Mouse (Mus musculus) spleen, postnatal 14 days (tissue): Measurements from ENCODE around the gene Htr2b.
A peak's percentile ranks its signal among the peaks of the same experiment; 100 is the strongest.

Source experiments
- DNase-seq, 2 experiments: peaks; one replicate each; pipeline ENCODE4 v3.0.0; 2021 to 2022; ENCODE audit warnings: low spot score in 2 of 2

Gene Htr2b

DNA sequence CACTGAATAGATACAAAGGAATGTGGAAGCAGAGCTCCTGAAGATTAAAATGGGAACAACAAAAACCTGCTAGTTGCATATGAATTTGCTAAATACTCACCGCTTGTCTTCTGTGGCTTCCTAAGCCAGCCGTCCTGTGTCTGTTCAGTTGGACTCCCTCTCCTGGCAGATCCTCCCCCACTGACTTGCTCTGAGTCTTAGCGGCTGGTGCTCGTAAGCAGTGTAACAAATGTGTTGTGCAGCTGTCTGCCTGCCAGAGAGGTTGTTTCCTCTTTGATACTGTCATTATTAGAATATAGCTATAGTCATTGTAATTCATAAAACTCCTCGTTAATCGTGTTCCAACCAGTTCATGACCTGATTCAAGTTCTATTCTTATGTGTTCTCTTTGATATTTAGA is at the start of gene Htr2b:
Htr2b (minus strand) TSS at position 192 of the 400 bp plus-strand sequence.
- DNase-seq = peak in 1 of 2 experiments; percentile 1

DNA sequence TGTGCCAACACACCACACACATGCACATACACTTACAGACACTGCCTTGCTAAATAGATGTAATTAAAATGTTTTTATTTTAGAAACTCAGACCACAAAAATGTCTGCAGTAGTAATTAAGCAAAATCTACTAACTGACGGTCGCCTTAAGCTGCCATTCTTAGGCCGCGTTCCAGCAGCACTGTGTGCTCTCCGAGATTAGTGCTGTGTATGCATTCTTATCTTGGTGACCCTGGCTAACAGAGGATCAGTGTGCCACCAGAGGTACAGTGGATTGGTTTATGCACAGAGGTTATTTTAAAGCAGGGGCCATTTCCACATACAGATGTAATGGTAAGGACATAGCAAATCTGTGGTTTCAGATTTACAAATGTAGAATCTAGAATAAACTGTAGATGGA is 49.3 kb upstream of the Htr2b start:
- no peak for DNase-seq

DNA sequence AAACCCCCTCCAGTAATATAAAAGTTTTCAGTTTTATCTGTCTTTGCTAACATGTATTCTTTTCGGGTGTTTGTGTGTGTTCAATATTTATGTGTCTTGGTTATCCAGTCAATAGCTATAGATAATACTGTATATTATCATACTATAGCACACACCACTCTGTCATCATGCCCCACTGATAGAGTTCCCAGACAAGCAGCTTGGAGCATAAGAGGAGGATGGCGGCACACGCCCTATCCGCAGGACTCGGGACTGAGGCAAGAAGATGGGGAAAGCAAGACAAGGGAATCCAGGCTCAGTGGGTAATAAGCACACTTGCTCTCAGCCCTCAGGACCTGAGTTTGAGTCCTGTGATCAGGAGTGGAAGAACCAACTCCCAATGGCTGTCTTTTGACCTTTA is 48.7 kb upstream of the Htr2b start:
- no peak for DNase-seq

GRCm38 (mm10) chr1:86160059-86160458 is 48.3 kb upstream of the Htr2b start:
- DNase-seq = no peak

DNA sequence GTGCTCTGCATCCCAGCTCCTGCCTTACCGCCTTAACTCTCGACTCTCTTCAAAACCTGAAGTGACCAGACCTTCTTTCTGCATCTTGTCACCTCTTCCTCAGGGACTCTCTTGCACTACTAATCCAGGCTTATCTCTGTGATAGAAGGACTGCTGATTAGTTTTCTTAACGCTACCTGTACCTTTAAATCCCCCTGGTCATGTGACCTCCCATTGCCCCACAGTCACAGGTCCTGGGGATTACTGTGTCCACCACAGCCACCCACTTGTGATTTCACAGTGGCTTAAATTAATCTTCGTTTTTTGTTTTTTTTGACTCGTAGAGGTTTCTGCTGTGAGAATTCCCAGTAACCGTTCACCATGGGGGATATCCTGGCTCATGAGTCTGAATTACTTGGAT is 44.8 kb upstream of the Htr2b start:
- DNase-seq = no peak

DNA sequence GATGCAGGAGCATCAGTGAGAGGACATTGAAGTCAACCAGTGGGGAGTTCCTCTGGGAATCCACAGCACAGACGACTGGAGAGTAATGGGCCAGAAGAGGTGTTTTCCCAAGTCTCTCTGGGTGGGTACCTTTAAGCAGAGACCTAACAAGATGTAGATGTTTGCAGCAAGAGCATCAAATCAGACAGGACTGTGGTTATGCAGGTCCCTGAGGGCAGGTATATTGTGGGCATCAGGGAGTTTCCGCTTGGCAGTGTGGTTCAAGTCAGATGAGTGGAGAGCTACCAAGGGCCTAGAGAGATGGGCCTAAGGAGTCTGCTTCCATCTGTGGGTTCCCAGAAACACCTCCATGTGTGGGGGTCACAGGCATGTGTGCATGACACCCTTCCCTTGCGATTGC is 44.3 kb upstream of the Htr2b start:
- no peak for DNase-seq

GRCm38 (mm10) chr1:86154824-86155164 is 43.0 kb upstream of the Htr2b start:
- no peak for DNase-seq

GRCm38 (mm10) chr1:86154133-86154823 is 42.5 kb upstream of the Htr2b start, which contains the start of gene Armc9:
TSS of gene Armc9 (plus strand) at chr1:86154780.
- DNase-seq = peak; percentile 89 to 93

GRCm38 (mm10) chr1:86152618-86153017 is 40.8 kb upstream of the Htr2b start:
- no peak for DNase-seq

- DNase-seq = no peak
These were observed 39.6 kb upstream of the Htr2b start for GRCm38 (mm10) chr1:86151376-86151775.

GRCm38 (mm10) chr1:86150929-86151328 is 39.2 kb upstream of the Htr2b start:
- DNase-seq = no peak

DNA sequence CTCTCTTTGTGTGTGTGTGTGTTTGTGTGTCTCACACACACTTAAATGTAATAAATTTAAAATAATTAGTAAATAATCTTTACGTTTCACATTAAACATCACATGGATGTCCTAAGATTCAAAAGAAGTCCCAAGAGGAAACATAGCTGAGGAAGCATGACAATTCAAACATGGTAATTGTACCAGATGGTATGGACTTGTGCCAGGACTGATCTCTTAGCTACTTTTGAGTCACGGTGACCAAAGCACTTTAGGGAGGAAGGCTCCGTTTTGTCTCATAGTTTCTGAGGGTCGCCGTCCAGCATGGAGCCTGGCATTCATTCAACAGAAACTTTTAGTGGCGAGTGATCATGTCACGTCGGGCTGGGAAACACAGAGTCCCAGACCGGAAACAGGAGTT is 36.4 kb upstream of the Htr2b start:
- no peak for DNase-seq

GRCm38 (mm10) chr1:86147557-86147956 is 35.8 kb upstream of the Htr2b start:
- DNase-seq = no peak

DNA sequence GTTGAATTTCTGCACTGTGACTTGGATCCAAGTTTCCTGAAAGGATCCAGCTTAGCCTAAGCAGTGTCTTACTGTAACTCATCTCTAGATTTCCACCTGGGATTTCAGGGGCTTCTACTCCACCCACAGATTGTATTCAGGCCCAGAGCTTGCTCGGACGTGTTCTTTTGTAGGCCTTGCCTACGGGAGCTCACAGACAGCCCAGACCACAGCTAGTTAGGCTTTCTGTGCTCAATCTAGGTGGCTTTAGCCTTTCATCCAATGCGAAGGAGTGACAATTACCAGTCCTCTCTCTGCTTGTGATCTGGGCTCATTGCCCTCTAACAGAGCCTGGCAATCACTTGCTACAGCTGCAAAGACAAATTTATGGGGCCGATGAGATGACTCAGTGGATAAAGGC is 34.5 kb upstream of the Htr2b start:
- no peak for DNase-seq

DNA sequence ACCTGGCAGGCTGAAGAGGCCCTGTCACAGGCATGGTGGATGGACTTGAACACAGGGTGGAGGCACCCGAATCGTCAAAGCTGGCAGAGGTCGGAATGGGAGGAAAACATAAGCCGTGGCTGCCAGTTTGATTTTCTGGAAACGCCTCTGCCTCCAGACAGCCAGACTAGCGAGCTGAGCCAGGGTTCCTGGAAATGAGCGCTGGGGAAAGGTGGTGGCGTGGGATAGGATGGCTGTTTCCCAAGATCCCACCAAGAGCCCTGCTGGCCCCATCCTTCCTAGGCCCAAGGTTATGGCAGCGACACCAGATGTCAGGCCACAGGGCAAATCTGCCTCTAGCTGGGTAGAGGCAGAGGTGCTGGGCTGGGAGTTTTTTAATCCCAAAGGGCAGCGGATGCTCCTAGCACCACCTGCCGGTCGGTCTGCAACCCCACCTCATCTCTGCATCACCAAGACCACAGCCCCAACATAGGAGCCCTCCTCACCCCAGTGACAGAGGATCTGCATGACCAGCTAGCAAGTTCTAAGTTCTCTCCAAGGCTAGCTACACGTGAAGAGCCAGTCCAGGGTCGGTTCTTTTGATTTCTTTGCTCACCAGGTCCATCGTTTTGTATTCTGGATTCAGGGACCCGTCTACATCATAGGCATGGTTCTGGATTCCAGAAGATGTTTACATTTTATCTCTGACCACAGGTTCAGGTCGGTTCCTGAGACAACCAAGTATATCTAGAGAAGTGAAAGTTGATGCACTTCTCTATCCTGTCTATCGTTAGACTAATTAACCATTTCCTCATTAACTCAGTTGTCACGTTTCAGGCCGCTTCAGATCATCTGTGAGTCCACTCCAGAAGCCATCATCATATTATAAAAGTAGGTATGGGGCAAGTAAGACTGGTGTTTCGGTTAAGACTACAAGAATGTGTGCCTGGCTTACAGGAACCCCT is 32.5 kb upstream of the Htr2b start:
- DNase-seq = no peak

DNA sequence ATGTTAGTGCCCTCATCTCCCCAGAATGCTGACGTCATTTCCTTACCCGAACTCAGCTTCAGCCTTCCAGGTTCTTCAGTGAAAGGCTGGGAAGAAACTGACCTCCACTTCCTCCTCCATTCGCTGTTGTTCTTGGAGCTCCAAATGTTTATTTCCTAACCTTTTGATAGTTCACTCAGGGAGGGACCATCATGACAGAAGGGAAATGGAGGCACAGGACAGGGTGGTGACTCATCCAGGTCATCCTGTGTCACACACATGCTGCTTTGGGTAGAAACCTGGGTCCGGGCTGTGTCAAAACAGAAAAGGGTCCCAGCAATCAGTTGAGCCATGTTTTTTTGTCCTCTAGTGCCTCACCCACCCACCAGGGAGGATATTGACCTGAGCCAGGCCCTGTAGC is 31.4 kb upstream of the Htr2b start:
- no peak for DNase-seq

- DNase-seq = no peak
These were observed 29.3 kb upstream of the Htr2b start for GRCm38 (mm10) chr1:86141081-86141480.

DNA sequence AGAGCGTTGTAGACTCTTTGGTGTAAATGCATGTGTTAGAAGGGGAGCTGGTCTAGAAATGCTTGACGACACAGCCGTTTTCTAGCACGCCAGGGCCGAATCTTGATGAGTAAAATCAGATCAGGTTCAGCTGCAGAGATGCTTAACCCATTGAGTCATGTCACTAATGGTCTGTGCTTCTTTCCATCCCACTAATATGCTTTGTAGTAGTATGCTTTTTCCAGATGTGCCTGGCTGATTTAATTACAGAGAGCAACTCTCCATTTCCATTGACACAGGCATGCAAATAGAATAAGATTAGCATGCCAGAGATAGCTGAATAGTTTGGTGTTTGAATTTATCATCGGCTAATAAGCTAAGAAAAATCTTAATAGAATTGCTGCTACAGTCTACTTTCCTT is 23.5 kb upstream of the Htr2b start:
- DNase-seq = no peak

- DNase-seq = no peak
These were observed 21.6 kb upstream of the Htr2b start, which contains the start of gene Gm21972 for GRCm38 (mm10) chr1:86133337-86133736. TSS of gene Gm21972 (plus strand) at chr1:86133637.

DNA sequence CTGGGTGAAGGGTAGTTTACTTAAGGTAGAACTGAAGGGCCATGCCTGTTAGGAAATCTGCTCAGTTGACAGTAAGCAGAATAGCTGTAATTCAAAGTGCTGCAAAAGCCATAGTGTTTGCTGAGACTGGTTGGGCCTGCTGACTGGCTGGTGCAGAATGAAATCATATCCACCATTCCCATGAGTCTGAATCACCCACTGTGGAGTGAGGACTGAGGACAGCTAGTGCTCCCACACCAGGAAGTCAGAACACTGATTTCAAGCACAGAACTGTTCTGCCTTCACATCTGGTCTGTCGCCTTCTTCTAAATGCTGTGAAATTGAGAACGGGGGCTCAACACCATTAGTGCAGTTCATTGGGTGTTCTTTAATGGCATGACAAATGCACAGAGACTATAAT is 14.3 kb upstream of the Htr2b start:
- DNase-seq = no peak

DNA sequence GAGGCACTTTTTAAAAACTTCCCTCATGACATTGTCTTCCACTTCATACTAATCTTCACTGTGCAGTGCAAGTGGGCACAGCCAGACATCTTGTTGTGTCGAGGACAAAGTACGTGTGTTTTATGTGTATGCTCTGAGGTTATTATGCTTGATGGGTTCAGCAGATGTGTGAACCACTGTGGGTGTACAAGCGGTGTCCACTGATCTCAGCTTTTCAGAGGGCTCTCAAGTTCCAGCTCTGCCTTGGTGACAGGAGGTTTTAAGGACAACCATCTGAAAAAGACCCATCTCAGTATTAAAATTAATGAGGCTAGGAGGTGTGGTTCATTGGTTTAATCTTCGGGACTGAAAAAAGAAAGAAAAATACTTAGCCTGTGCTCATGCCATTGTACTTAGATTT is 7.8 kb upstream of the Htr2b start:
- no peak for DNase-seq

- no peak for DNase-seq
These were observed 2.4 kb upstream of the Htr2b start for GRCm38 (mm10) chr1:86114141-86114540.

DNA sequence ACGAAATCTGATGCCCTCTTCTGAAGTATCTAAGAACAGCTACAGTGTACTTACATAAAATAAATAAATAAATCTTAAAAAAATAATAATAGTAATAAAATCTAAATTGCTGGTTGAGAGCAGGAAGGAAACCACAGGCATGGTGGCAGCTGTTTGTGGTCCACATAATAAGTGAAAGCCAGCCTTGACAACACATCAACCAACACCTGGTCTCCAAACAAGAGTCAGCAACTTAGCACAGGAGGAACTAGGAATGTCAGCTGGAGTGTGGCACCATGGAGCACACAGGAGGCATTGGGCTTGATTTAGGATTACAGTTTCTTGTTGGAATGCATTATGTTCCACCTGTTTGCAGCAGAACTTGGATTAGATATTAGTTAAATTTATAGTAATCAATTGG is 6.7 kb downstream of the Htr2b start:
- no peak for DNase-seq
